Mouse (Mus musculus): ENCODE data around the gene Armc7. TPM values are rescaled to one million over a fixed set of nuclear protein-coding genes. Genes with fewer than 3 reads are reported as not detected.
"Not testable (repeated sequence)": the region's sequence is repeated elsewhere in the genome, so short reads cannot be mapped to it uniquely, and the experiment has no call there.

Gene Armc7
- polyA plus RNA-seq, 1 experiment: 0.73 TPM

- H3K36me3 ChIP-seq (ENCODE audit: control insufficient read depth): peaks cover 55% of the 10 kb centered on the region
Measured at GRCm38 (mm10) chr11:115522238-115522637, 46.8 kb downstream of the Armc7 start.

GRCm38 (mm10) chr11:115522703-115523102, 47.2 kb downstream of the Armc7 start:
- TF ChIP-seq GATA1 (IDR thresholded peaks at IDR 0.05; ENCODE audit: low read length) (no peak), TAL1 (IDR thresholded peaks at IDR 0.05; ENCODE audit: low read length) (no peak)
- Histone ChIP-seq H3K27me3 (ENCODE audit: control insufficient read depth) (no peaks in the 10 kb centered on the region), H3K4me3 (replicated peaks) (no peak overlapping the region), H3K9me3 (ENCODE audit: control insufficient read depth, low read length) (no peaks in the 10 kb centered on the region), H3K36me3 (ENCODE audit: control insufficient read depth) (peaks cover 60% of the 10 kb centered on the region), H3K4me1 (ENCODE audit: control insufficient read depth) (no peaks in the 10 kb centered on the region)

More at GRCm38 (mm10) chr11:115522238-115522637, 46.8 kb downstream of the Armc7 start:
- no peaks in the 10 kb centered on the region for H3K9me3 ChIP-seq (ENCODE audit: control insufficient read depth, low read length)
- no peaks in the 10 kb centered on the region; the same call in 1 of the 2 replicates for H3K4me1 ChIP-seq (ENCODE audit: control insufficient read depth)
- no peak overlapping the region for H3K4me3 ChIP-seq (replicated peaks)
- H3K27me3 ChIP-seq (ENCODE audit: control insufficient read depth): no peaks in the 10 kb centered on the region
- TF ChIP-seq TAL1 (IDR thresholded peaks at IDR 0.05; ENCODE audit: low read length): no peak
- no peak for TF ChIP-seq GATA1 (IDR thresholded peaks at IDR 0.05; ENCODE audit: low read length)

- H3K36me3 ChIP-seq (ENCODE audit: control insufficient read depth): peaks cover 88% of the 10 kb centered on the region
- not testable (repeated sequence) for H3K27me3 ChIP-seq (ENCODE audit: control insufficient read depth); H3K4me3 ChIP-seq (replicated peaks); H3K4me1 ChIP-seq (ENCODE audit: control insufficient read depth); H3K9me3 ChIP-seq (ENCODE audit: control insufficient read depth, low read length)
Measured at GRCm38 (mm10) chr11:115526446-115526845, 51.0 kb downstream of the Armc7 start.

GRCm38 (mm10) chr11:115534759-115535371, 59.4 kb downstream of the Armc7 start:
- Histone ChIP-seq H3K36me3 (ENCODE audit: control insufficient read depth) (peaks cover 47% of the 10 kb centered on the region), H3K4me1 (ENCODE audit: control insufficient read depth) (peaks cover 39% of the 10 kb centered on the region), H3K4me3 (replicated peaks) (peak overlapping the region; percentile 74), H3K27me3 (ENCODE audit: control insufficient read depth) (no peaks in the 10 kb centered on the region), H3K9me3 (ENCODE audit: control insufficient read depth, low read length) (no peaks in the 10 kb centered on the region)
- no peak for TF ChIP-seq GATA1 (IDR thresholded peaks at IDR 0.05; ENCODE audit: low read length)
- TF ChIP-seq TAL1 (IDR thresholded peaks at IDR 0.05; ENCODE audit: low read length): no peak

GRCm38 (mm10) chr11:115535401-115536037, 60.1 kb downstream of the Armc7 start:
- Histone ChIP-seq H3K27me3 (ENCODE audit: control insufficient read depth) (no peaks in the 10 kb centered on the region), H3K9me3 (ENCODE audit: control insufficient read depth, low read length) (no peaks in the 10 kb centered on the region), H3K36me3 (ENCODE audit: control insufficient read depth) (peaks cover 40% of the 10 kb centered on the region), H3K4me3 (replicated peaks) (peak overlapping the region; percentile 74), H3K4me1 (ENCODE audit: control insufficient read depth) (peaks cover 39% of the 10 kb centered on the region)
- TF ChIP-seq GATA1 (IDR thresholded peaks at IDR 0.05; ENCODE audit: low read length) (no peak), TAL1 (IDR thresholded peaks at IDR 0.05; ENCODE audit: low read length) (no peak)

- Histone ChIP-seq H3K9me3 (ENCODE audit: control insufficient read depth, low read length) (no peaks in the 10 kb centered on the region), H3K36me3 (ENCODE audit: control insufficient read depth) (peaks cover 37% of the 10 kb centered on the region), H3K4me1 (ENCODE audit: control insufficient read depth) (peaks cover 38% of the 10 kb centered on the region), H3K27me3 (ENCODE audit: control insufficient read depth) (no peaks in the 10 kb centered on the region), H3K4me3 (replicated peaks) (peak within 1 kb of the TSS; percentile 74)
- TF ChIP-seq GATA1 (IDR thresholded peaks at IDR 0.05; ENCODE audit: low read length): no peak
- TF ChIP-seq TAL1 (IDR thresholded peaks at IDR 0.05; ENCODE audit: low read length): no peak
Measured at GRCm38 (mm10) chr11:115536038-115536681, 60.7 kb downstream of the Armc7 start, which contains the start of gene Sumo2. TSS of gene Sumo2 (minus strand) at chr11:115536276.

- peaks cover 37% of the 10 kb centered on the region for H3K4me1 ChIP-seq (ENCODE audit: control insufficient read depth)
- TF ChIP-seq TAL1 (IDR thresholded peaks at IDR 0.05; ENCODE audit: low read length): no peak
- TF ChIP-seq GATA1 (IDR thresholded peaks at IDR 0.05; ENCODE audit: low read length): no peak
- H3K36me3 ChIP-seq (ENCODE audit: control insufficient read depth): peaks cover 28% of the 10 kb centered on the region
- no peaks in the 10 kb centered on the region for H3K9me3 ChIP-seq (ENCODE audit: control insufficient read depth, low read length)
- H3K27me3 ChIP-seq (ENCODE audit: control insufficient read depth): peaks cover 2% of the 10 kb centered on the region
- H3K4me3 ChIP-seq (replicated peaks): peak overlapping the region; percentile 74
Measured at GRCm38 (mm10) chr11:115536856-115537568, 61.5 kb downstream of the Armc7 start.

GRCm38 (mm10) chr11:115538045-115538444, 62.6 kb downstream of the Armc7 start:
- no peak overlapping the region for H3K4me3 ChIP-seq (replicated peaks)
- H3K36me3 ChIP-seq (ENCODE audit: control insufficient read depth): peaks cover 18% of the 10 kb centered on the region
- H3K27me3 ChIP-seq (ENCODE audit: control insufficient read depth): peaks cover 12% of the 10 kb centered on the region
- H3K4me1 ChIP-seq (ENCODE audit: control insufficient read depth): peaks cover 32% of the 10 kb centered on the region
- H3K9me3 ChIP-seq (ENCODE audit: control insufficient read depth, low read length): no peaks in the 10 kb centered on the region
- no peak for TF ChIP-seq TAL1 (IDR thresholded peaks at IDR 0.05; ENCODE audit: low read length)
- TF ChIP-seq GATA1 (IDR thresholded peaks at IDR 0.05; ENCODE audit: low read length): no peak

Other genes with a start within 250 kb of the Armc7 start
- 0.01 TPM in 2 replicates for gene Grin2c, start 208.4 kb upstream of the Armc7 start, polyA plus RNA-seq (2012)
- gene Fdxr, start 198.6 kb upstream of the Armc7 start, polyA plus RNA-seq (2012): 1.3 and 1.5 TPM in 2 replicates
- gene Fads6, start 178.0 kb upstream of the Armc7 start, polyA plus RNA-seq (2012): 0.01 TPM in 1 of 2 replicates, not detected in the other
- gene Otop2, start 168.5 kb upstream of the Armc7 start, polyA plus RNA-seq (2012): not detected in 2 replicates
- gene Ush1g, start 153.6 kb upstream of the Armc7 start, polyA plus RNA-seq (2012): not detected in 2 replicates
- gene Otop3, start 140.9 kb upstream of the Armc7 start, polyA plus RNA-seq (2012): not detected in 2 replicates
- 0.03 TPM in 1 of 2 replicates, not detected in the other for gene Hid1, start 107.9 kb upstream of the Armc7 start, polyA plus RNA-seq (2012)
- gene Cdr2l, start 93.8 kb upstream of the Armc7 start, polyA plus RNA-seq (2012): 0.01 TPM in 1 of 2 replicates, not detected in the other
- 5.7 and 6.6 TPM in 2 replicates for gene Mrpl58, start 71.9 kb upstream of the Armc7 start, polyA plus RNA-seq (2012)
- gene Atp5h, start 55.7 kb upstream of the Armc7 start, polyA plus RNA-seq (2012): 19.5 and 23.1 TPM in 2 replicates
- gene Kctd2, start 55.5 kb upstream of the Armc7 start, polyA plus RNA-seq (2012): 1.3 and 1.9 TPM in 2 replicates
- not detected in 2 replicates for gene Trim80, start 35.1 kb upstream of the Armc7 start, polyA plus RNA-seq (2012)
- 0.02 TPM in 1 of 2 replicates, not detected in the other for gene Slc16a5, start 13.2 kb upstream of the Armc7 start, polyA plus RNA-seq (2012)
- gene Nt5c, start 16.2 kb downstream of the Armc7 start, polyA plus RNA-seq (2012): 4.8 and 6.4 TPM in 2 replicates
- gene Jpt1, start 38.7 kb downstream of the Armc7 start, polyA plus RNA-seq (2012): 82.3 and 86.6 TPM in 2 replicates
- gene Sumo2, start 60.6 kb downstream of the Armc7 start, polyA plus RNA-seq (2012): 31.3 and 32.9 TPM in 2 replicates
- 2.8 and 4.0 TPM in 2 replicates for gene Nup85, start 88.8 kb downstream of the Armc7 start, polyA plus RNA-seq (2012)
- gene Mrps7, start 128.3 kb downstream of the Armc7 start, polyA plus RNA-seq (2012): 5.1 and 6.7 TPM in 2 replicates
- 0.78 and 0.93 TPM in 2 replicates for gene Gga3, start 128.4 kb downstream of the Armc7 start, polyA plus RNA-seq (2012)
- 3.6 and 4.8 TPM in 2 replicates for gene Mif4gd, start 137.3 kb downstream of the Armc7 start, polyA plus RNA-seq (2012)
- gene Slc25a19, start 152.6 kb downstream of the Armc7 start, polyA plus RNA-seq (2012): 0.99 and 1.3 TPM in 2 replicates
- 3.4 and 3.8 TPM in 2 replicates for gene Grb2, start 232.9 kb downstream of the Armc7 start, polyA plus RNA-seq (2012)